In the genomic region with DNA sequence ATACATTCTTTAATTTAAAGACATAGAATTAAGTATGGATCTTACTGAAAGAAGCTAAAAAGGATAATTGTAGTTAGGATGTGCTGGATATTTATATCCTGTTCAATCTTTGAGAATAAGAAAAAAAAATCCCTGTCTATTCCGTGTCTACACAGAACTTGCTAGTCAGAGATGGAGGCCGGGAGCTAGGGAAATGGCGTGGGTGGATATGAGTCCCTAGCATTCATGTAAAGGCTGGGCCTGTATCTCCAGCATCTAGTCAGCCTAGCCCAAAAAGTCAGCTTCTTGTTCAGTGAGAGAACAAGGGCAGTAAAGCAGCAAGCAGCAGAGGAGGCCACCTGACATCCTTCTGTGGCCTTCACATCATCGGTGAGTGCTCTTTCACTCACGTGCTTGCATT, we compare ENCODE assay signal across 30 mouse cellular contexts. TPM values are rescaled to one million over a fixed set of nuclear protein-coding genes. Genes with fewer than 3 reads are reported as not detected.
A peak's percentile ranks its signal among the peaks of the same experiment; 100 is the strongest.
DNase-seq lines count a peak whose midpoint lies in the region; ATAC-seq and TF ChIP-seq lines count a peak whose summit lies in the region.
"Had no signal": no experiment of that assay in that cellular context is flagged by ENCODE, and none has a peak within 500 bp of the region (broad histone marks: within the 10 kb centered on the region; RNA-seq: fewer than 3 reads in every experiment).

No protein-coding gene starts in this region.

- TF ChIP-seq EP300 in heart, postnatal 0 days (IDR thresholded peaks at IDR 0.05; ENCODE audit: low read depth): no peak

- H3K9ac ChIP-seq in heart, embryonic 11.5 days (ENCODE audit: low read depth, low read length): no peak overlapping the region; the same call in 1 of the 2 replicates
- no peak overlapping the region for H3K9ac ChIP-seq in heart, embryonic 14.5 days (ENCODE audit: low read length)
- no peak overlapping the region for H3K9ac ChIP-seq in heart, postnatal 0 days (replicated peaks; ENCODE audit: low read depth, low read length)
- H3K9ac ChIP-seq: embryonic facial prominence, embryonic 13.5 days; forebrain, embryonic 12.5 days; forebrain, embryonic 15.5 days; hindbrain, embryonic 13.5 days; intestine, embryonic 15.5 days; kidney, embryonic 15.5 days had no signal

- no peaks in the 10 kb centered on the region for H3K27me3 ChIP-seq in heart, embryonic 11.5 days (ENCODE audit: control insufficient read depth, insufficient read depth, low read length)
- H3K27me3 ChIP-seq in heart, embryonic 14.5 days (ENCODE audit: control insufficient read depth, insufficient read depth, low read length): no peaks in the 10 kb centered on the region
- H3K27me3 ChIP-seq in heart, postnatal 0 days (ENCODE audit: control insufficient read depth, insufficient read depth, low read length): no peaks in the 10 kb centered on the region
- H3K27me3 ChIP-seq: embryonic facial prominence, embryonic 13.5 days; forebrain, embryonic 12.5 days; forebrain, embryonic 15.5 days; hindbrain, embryonic 13.5 days; intestine, embryonic 15.5 days; kidney, embryonic 15.5 days had no signal

- no peak overlapping the region for H3K27ac ChIP-seq in heart, embryonic 11.5 days (ENCODE audit: low read depth, low read length)
- peak overlapping the region; percentile 34 to 66; a peak in 3 of 4 replicates for H3K27ac ChIP-seq in heart, embryonic 14.5 days (replicated peaks in 1 of 2; ENCODE audit: control insufficient read depth in 1 of 2, insufficient read depth in 1 of 2, low read depth in 2 of 2, low read length in 2 of 2)
- H3K27ac ChIP-seq in heart, postnatal 0 days (ENCODE audit: low read depth): peak overlapping the region; percentile 50
- H3K27ac ChIP-seq: embryonic facial prominence, embryonic 10.5 days; embryonic facial prominence, embryonic 13.5 days; forebrain, embryonic 12.5 days; forebrain, embryonic 15.5 days; gastrocnemius, adult 2 months; hindbrain, embryonic 10.5 days; hindbrain, embryonic 13.5 days; intestine, embryonic 15.5 days; kidney, embryonic 15.5 days had no signal

- WGBS in heart, embryonic 11.5 days (ENCODE audit: insufficient replicate concordance): 56% methylated on average over 5 of the region's 5 CpGs
- 60% methylated on average over 5 of the region's 5 CpGs for whole genome bisulfite sequencing in heart, embryonic 14.5 days
- 57% methylated on average over 5 of the region's 5 CpGs for WGBS in heart, postnatal 0 days

- no peak for ATAC-seq in heart, embryonic 11.5 days (replicated peaks; ENCODE audit: insufficient number of reproducible peaks, low FRiP score, low TSS enrichment)
- ATAC-seq in heart, embryonic 14.5 days (ENCODE audit: insufficient number of reproducible peaks, insufficient read depth, low FRiP score, low read depth): no peak
- no peak for ATAC-seq in heart, postnatal 0 days (ENCODE audit: insufficient read depth, low read depth)
- ATAC-seq: CD4-positive, CD25-positive, alpha-beta regulatory T cell, adult 4 months; forebrain, embryonic 15.5 days; hindbrain, embryonic 16.5 days; intestine, embryonic 15.5 days had no signal

- H3K4me2 ChIP-seq in heart, embryonic 11.5 days: 0 out of 2 replicates have a peak overlapping the region, but pooled peaks have one; percentile 14
- H3K4me2 ChIP-seq in heart, embryonic 14.5 days (ENCODE audit: low read length): peak overlapping the region; percentile 45
- H3K4me2 ChIP-seq in heart, postnatal 0 days (ENCODE audit: low read depth, low read length): 0 out of 2 replicates have a peak overlapping the region, but pooled peaks have one; percentile 21
- H3K4me2 ChIP-seq: embryonic facial prominence, embryonic 13.5 days; forebrain, embryonic 12.5 days; forebrain, embryonic 15.5 days; hindbrain, embryonic 13.5 days; intestine, embryonic 15.5 days; kidney, embryonic 15.5 days had no signal

- intact Hi-C loops in heart, postnatal 14 days (cut with DNase I): no loop called here

- no peak overlapping the region for H3K4me3 ChIP-seq in heart, embryonic 11.5 days (ENCODE audit: low read depth, low read length)
- no peak overlapping the region for H3K4me3 ChIP-seq in heart, embryonic 14.5 days (ENCODE audit: control insufficient read depth in 1 of 2, insufficient read depth in 1 of 2, low read depth in 1 of 2, low read length in 2 of 2)
- H3K4me3 ChIP-seq in heart, postnatal 0 days (ENCODE audit: low read depth, low read length): no peak overlapping the region
- H3K4me3 ChIP-seq: embryonic facial prominence, embryonic 10.5 days; embryonic facial prominence, embryonic 13.5 days; erythroblast, embryonic 14.5 days; forebrain, embryonic 12.5 days; forebrain, embryonic 15.5 days; gastrocnemius, adult 2 months; hindbrain, embryonic 10.5 days; hindbrain, embryonic 13.5 days; intestine, embryonic 15.5 days; kidney, embryonic 15.5 days had no signal

- no peaks in the 10 kb centered on the region for H3K9me3 ChIP-seq in heart, embryonic 11.5 days (replicated peaks; ENCODE audit: control insufficient read depth, low read length)
- no peaks in the 10 kb centered on the region for H3K9me3 ChIP-seq in heart, embryonic 14.5 days (ENCODE audit: control insufficient read depth, low read length)
- no peaks in the 10 kb centered on the region for H3K9me3 ChIP-seq in heart, postnatal 0 days (replicated peaks; ENCODE audit: control insufficient read depth, low read length)
- H3K9me3 ChIP-seq: embryonic facial prominence, embryonic 10.5 days; embryonic facial prominence, embryonic 13.5 days; forebrain, embryonic 12.5 days; forebrain, embryonic 15.5 days; hindbrain, embryonic 10.5 days; hindbrain, embryonic 13.5 days; intestine, embryonic 15.5 days; kidney, embryonic 15.5 days had no signal

- H3K4me1 ChIP-seq in heart, embryonic 11.5 days (ENCODE audit: control insufficient read depth, insufficient read depth, low read length): peaks cover 10% of the 10 kb centered on the region
- H3K4me1 ChIP-seq in heart, embryonic 14.5 days (ENCODE audit: control insufficient read depth in 2 of 2, insufficient read depth in 2 of 2, low read length in 2 of 2): peaks cover 10 to 12% of the 10 kb centered on the region in 2 experiments
- peaks cover 16% of the 10 kb centered on the region for H3K4me1 ChIP-seq in heart, postnatal 0 days (ENCODE audit: control insufficient read depth, insufficient read depth)
- H3K4me1 ChIP-seq: forebrain, embryonic 12.5 days; forebrain, embryonic 15.5 days had no signal

- DNase-seq in heart, postnatal 14 days: no peak
- DNase-seq in heart, adult 9 months (ENCODE audit: low spot score in 2 of 2): no peak
- DNase-seq in heart, postnatal 0 days (ENCODE audit: low spot score): no peak
- DNase-seq in heart, adult 8-10 months (ENCODE audit: low spot score): no peak
- DNase-seq: adrenal gland, adult 2 months; adrenal gland, postnatal 14 days; cerebellum, adult 11-12 months; cerebellum, adult 8-10 months; cerebellum, postnatal 10 days; cerebellum, postnatal 36 days; embryo, embryonic 11 days; gastrocnemius, adult 2 months; gastrocnemius, postnatal 14 days; heart, adult 18-20 months; kidney, adult 11 months; kidney, adult 8-10 months had no signal

- no peak for TF ChIP-seq CTCF in heart, postnatal 0 days (IDR thresholded peaks at IDR 0.05; ENCODE audit: low read depth)

- H3K36me3 ChIP-seq in heart, embryonic 11.5 days (ENCODE audit: control insufficient read depth, insufficient read depth, low read length): no peaks in the 10 kb centered on the region
- no peaks in the 10 kb centered on the region for H3K36me3 ChIP-seq in heart, embryonic 14.5 days (ENCODE audit: control insufficient read depth, insufficient read depth, low read length)
- H3K36me3 ChIP-seq in heart, postnatal 0 days (replicated peaks; ENCODE audit: control insufficient read depth, insufficient read depth, low read length): no peaks in the 10 kb centered on the region
- H3K36me3 ChIP-seq: embryonic facial prominence, embryonic 10.5 days; embryonic facial prominence, embryonic 13.5 days; forebrain, embryonic 12.5 days; forebrain, embryonic 15.5 days; hindbrain, embryonic 10.5 days; hindbrain, embryonic 13.5 days; intestine, embryonic 15.5 days; kidney, embryonic 15.5 days had no signal

RNA-seq across cellular contexts. Expression of a gene that starts 8.7 kb away (rescaled TPM):
- polyA plus RNA-seq in heart, embryonic 11.5 days (2014; fragmentation: Nextera tagmentation; extraction: Ambion mirVana): 10.3 and 11.7 TPM in 2 replicates
- total RNA-seq in heart, postnatal 14 days (2021): 1 to 10 TPM; 5.5 to 5.6 TPM
- 7.5 and 9.8 TPM in 2 replicates for polyA plus RNA-seq in heart, embryonic 14.5 days (2014; fragmentation: Nextera tagmentation; extraction: Ambion mirVana)
- total RNA-seq in heart, postnatal 0 days (2014; rRNA removed; ENCODE audit: low replicate concordance): 7.4 and 11.0 TPM in 2 replicates
- 7.2 and 7.8 TPM in 2 replicates for polyA plus RNA-seq in heart, postnatal 0 days (2015; fragmentation: Nextera tagmentation; extraction: Ambion mirVana)
- total RNA-seq in heart, adult 8-10 months (2022): 1 to 10 TPM; 3.3 to 6.3 (median 3.8) TPM
- total RNA-seq: MEL had no signal
- polyA plus RNA-seq: CD4-positive, CD25-positive, alpha-beta regulatory T cell, adult 4 months; erythroblast, embryonic 14.5 days had no signal
